Mouse (Mus musculus): ENCODE results near the gene Pappa2.

GRCm38 (mm10) chr1:158816479-158816878 is 163.8 kb downstream of the Pappa2 start:
- TF ChIP-seq CTCF (IDR thresholded peaks at IDR 0.05; ENCODE audit: low read depth, low read length) (no peak), EP300 (IDR thresholded peaks at IDR 0.05; ENCODE audit: insufficient read depth, low read depth, low read length) (no peak)
